Mouse (Mus musculus) olfactory bulb, adult 2 months (tissue): ENCODE results near the gene Tmem237.

Experiments
- CTCF ChIP-seq: fragments of 200-500 bp; IDR thresholded peaks from 2 replicates; pipeline ENCODE4 v1.5.1; 2012; ENCODE audit warnings: low read depth, mild to moderate bottlenecking, low read length, moderate library complexity; ENCODE audit not compliant: insufficient read depth
- POLR2A ChIP-seq: fragments of 200-500 bp; IDR thresholded peaks from 2 replicates; pipeline ENCODE4 v1.6.1; 2012; ENCODE audit warnings: mild to moderate bottlenecking, low read depth, low read length, moderate library complexity; ENCODE audit not compliant: insufficient read depth

- TF ChIP-seq CTCF, result no peak
- TF ChIP-seq POLR2A, result no peak
Observed at GRCm38 (mm10) chr1:59160871-59161270, 40.7 kb upstream of the Tmem237 start.
